Mouse (Mus musculus): ENCODE results near the gene Faf2. TPM values are rescaled to one million over a fixed set of nuclear protein-coding genes. Genes with fewer than 3 reads are reported as not detected.
"Not testable (repeated sequence)": the region's sequence is repeated elsewhere in the genome, so short reads cannot be mapped to it uniquely, and the experiment has no call there.

Faf2 gene
- polyA plus RNA-seq, 2 experiments = 11.0 to 31.2 TPM

DNA sequence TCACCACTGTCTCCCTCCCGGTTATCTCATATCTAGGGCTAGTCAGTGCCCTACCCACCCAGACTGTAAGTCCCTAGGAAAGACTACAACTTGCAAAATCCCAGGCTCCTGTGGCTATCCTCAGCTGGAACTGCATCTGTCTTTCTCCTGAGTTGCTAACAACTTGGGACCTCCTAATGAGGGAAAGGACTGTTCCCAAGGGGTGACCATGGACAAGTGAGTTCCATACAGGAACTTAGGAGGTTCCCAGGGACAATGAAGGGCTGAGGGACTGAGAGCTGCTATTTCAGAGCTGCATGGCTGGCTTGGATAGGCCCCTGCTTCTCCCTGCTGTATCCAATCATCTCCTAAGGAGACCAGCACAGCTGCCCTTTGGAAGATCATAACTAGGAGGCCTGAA, 12.3 kb upstream of the Faf2 start:
- no peaks in the 10 kb centered on the region for H3K27me3 ChIP-seq (ENCODE audit: control insufficient read depth, insufficient read depth, low read length)
- peak overlapping the region; percentile 26 for H3K27ac ChIP-seq
- peaks cover 35 to 39% of the 10 kb centered on the region in 2 experiments for H3K4me1 ChIP-seq (replicated peaks; ENCODE audit: control insufficient read depth in 2 of 2, insufficient read depth in 2 of 2, low read length in 1 of 2)
- ATAC-seq (ENCODE audit: insufficient read depth) (no peak), DNase-seq (ENCODE audit: low read depth in 3 of 3, low spot score in 3 of 3) (no peak)
- H3K9me3 ChIP-seq (ENCODE audit: control insufficient read depth, low read length) = no peaks in the 10 kb centered on the region
- peak overlapping the region; percentile 26 to 79; a peak in 3 of 4 replicates for H3K4me3 ChIP-seq (ENCODE audit: insufficient read depth in 1 of 2, low read depth in 2 of 2, low read length in 2 of 2)
- WGBS (ENCODE audit: insufficient replicate concordance) = 29% methylated on average over 1 of the region's 1 CpGs
- TF ChIP-seq CTCF (IDR thresholded peaks at IDR 0.05; ENCODE audit: low read depth) (no peak), EP300 (IDR thresholded peaks at IDR 0.05; ENCODE audit: low read depth) (no peak)
- H3K4me2 ChIP-seq (ENCODE audit: low read depth) = peak overlapping the region; percentile 94
- H3K36me3 ChIP-seq (replicated peaks; ENCODE audit: control insufficient read depth, insufficient read depth, low read depth) = no peaks in the 10 kb centered on the region; the same call in 1 of the 2 replicates
- H3K9ac ChIP-seq (replicated peaks) = peak overlapping the region; percentile 57

GRCm38 (mm10) chr13:54610613-54610971, 11.0 kb upstream of the Faf2 start:
- no peaks in the 10 kb centered on the region; the same call in 1 of the 2 replicates for H3K36me3 ChIP-seq (replicated peaks; ENCODE audit: control insufficient read depth, insufficient read depth, low read depth)
- DNase-seq (ENCODE audit: low read depth in 3 of 3, low spot score in 3 of 3) (no peak), ATAC-seq (ENCODE audit: insufficient read depth) (peak; percentile 29)
- H3K9ac ChIP-seq (replicated peaks) = peak overlapping the region; percentile 93
- H3K9me3 ChIP-seq (ENCODE audit: control insufficient read depth, low read length) = no peaks in the 10 kb centered on the region
- peak overlapping the region; percentile 94 for H3K4me2 ChIP-seq (ENCODE audit: low read depth)
- H3K27me3 ChIP-seq (ENCODE audit: control insufficient read depth, insufficient read depth, low read length) = no peaks in the 10 kb centered on the region
- peak overlapping the region; percentile 68 to 79 for H3K4me3 ChIP-seq (ENCODE audit: insufficient read depth in 1 of 2, low read depth in 2 of 2, low read length in 2 of 2)
- TF ChIP-seq EP300 (IDR thresholded peaks at IDR 0.05; ENCODE audit: low read depth) (no peak), CTCF (IDR thresholded peaks at IDR 0.05; ENCODE audit: low read depth) (peak; percentile 45)
- WGBS (ENCODE audit: insufficient replicate concordance) = 18% methylated on average over 13 of the region's 13 CpGs
- peaks cover 35 to 39% of the 10 kb centered on the region in 2 experiments for H3K4me1 ChIP-seq (replicated peaks; ENCODE audit: control insufficient read depth in 2 of 2, insufficient read depth in 2 of 2, low read length in 1 of 2)
- H3K27ac ChIP-seq = peak overlapping the region; percentile 60

GRCm38 (mm10) chr13:54610972-54611754, 10.4 kb upstream of the Faf2 start, which contains the start of gene Cltb:
Gene Cltb (minus strand): TSS chr13:54611344.
- DNase-seq (ENCODE audit: low read depth in 3 of 3, low spot score in 3 of 3) = peak in 2 of 3 experiments; percentile 54 to 56
- H3K4me3 ChIP-seq (ENCODE audit: insufficient read depth in 1 of 2, low read depth in 2 of 2, low read length in 2 of 2) = peak within 1 kb of the TSS; percentile 68 to 79
- H3K4me1 ChIP-seq (replicated peaks; ENCODE audit: control insufficient read depth in 2 of 2, insufficient read depth in 2 of 2, low read length in 1 of 2) = peaks cover 35 to 39% of the 10 kb centered on the region in 2 experiments
- peak within 1 kb of the TSS; percentile 60 for H3K27ac ChIP-seq
- peak within 1 kb of the TSS; percentile 94 for H3K4me2 ChIP-seq (ENCODE audit: low read depth)
- no peaks in the 10 kb centered on the region for H3K27me3 ChIP-seq (ENCODE audit: control insufficient read depth, insufficient read depth, low read length)
- peak within 1 kb of the TSS; percentile 93 for H3K9ac ChIP-seq (replicated peaks)
- H3K36me3 ChIP-seq (replicated peaks; ENCODE audit: control insufficient read depth, insufficient read depth, low read depth) = no peaks in the 10 kb centered on the region; the same call in 1 of the 2 replicates
- under 1% methylated on average over 66 of the region's 66 CpGs for WGBS (ENCODE audit: insufficient replicate concordance)
- TF ChIP-seq CTCF (IDR thresholded peaks at IDR 0.05; ENCODE audit: low read depth) (no peak), EP300 (IDR thresholded peaks at IDR 0.05; ENCODE audit: low read depth) (no peak)
- H3K9me3 ChIP-seq (ENCODE audit: control insufficient read depth, low read length) = no peaks in the 10 kb centered on the region
- peak; percentile 76 for ATAC-seq (ENCODE audit: insufficient read depth)

DNA sequence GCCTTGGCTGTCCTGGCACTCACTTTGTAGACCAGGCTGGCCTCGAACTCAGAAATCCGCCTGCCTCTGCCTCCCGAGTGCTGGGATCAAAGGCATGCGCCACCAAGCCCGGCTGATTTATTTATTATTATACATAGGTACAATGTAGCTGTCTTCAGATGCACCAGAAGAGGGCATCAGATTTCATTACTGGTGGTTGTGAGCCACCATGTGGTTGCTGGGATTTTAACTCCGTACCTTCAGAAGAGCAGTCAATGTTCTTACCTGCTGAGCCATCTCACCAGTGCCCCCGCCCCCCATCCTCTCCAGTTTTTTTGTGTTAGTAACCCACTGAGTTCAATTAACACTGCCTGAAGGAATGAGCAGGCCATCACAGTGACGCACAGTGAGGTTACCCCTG, 8.4 kb upstream of the Faf2 start:
- H3K9me3 ChIP-seq (ENCODE audit: control insufficient read depth, low read length); H3K9ac ChIP-seq (replicated peaks); H3K27ac ChIP-seq; H3K27me3 ChIP-seq (ENCODE audit: control insufficient read depth, insufficient read depth, low read length); ATAC-seq (ENCODE audit: insufficient read depth); H3K4me3 ChIP-seq (ENCODE audit: insufficient read depth in 1 of 2, low read depth in 2 of 2, low read length in 2 of 2); DNase-seq (ENCODE audit: low read depth in 3 of 3, low spot score in 3 of 3); H3K36me3 ChIP-seq (replicated peaks; ENCODE audit: control insufficient read depth, insufficient read depth, low read depth); H3K4me2 ChIP-seq (ENCODE audit: low read depth): not testable (repeated sequence)
- peak; percentile 52 for TF ChIP-seq CTCF (IDR thresholded peaks at IDR 0.05; ENCODE audit: low read depth)
- WGBS (ENCODE audit: insufficient replicate concordance) = 68% methylated on average over 8 of the region's 8 CpGs
- peaks cover 21 to 27% of the 10 kb centered on the region in 2 experiments for H3K4me1 ChIP-seq (replicated peaks; ENCODE audit: control insufficient read depth in 2 of 2, insufficient read depth in 2 of 2, low read length in 1 of 2)

DNA sequence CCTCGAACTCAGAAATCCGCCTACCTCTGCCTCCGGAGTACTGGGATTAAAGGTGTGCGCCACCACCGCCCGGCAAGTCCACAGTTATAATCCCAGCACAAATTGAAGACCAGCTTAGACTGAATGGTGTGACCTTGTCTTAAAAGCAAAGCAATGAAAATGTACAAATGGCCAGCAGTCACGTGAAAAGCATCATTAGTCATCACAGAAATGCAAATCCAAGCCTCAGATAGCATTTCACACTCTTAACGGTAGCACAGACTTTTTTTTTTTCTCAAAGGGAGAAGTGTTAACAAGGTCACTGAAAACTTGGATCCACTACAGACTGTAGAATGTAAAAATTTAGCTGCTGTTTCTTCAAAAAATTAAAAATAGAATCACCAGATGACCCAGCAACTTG, 5.3 kb upstream of the Faf2 start:
- no peaks in the 10 kb centered on the region for H3K27me3 ChIP-seq (ENCODE audit: control insufficient read depth, insufficient read depth, low read length)
- no peaks in the 10 kb centered on the region for H3K36me3 ChIP-seq (replicated peaks; ENCODE audit: control insufficient read depth, insufficient read depth, low read depth)
- ATAC-seq (ENCODE audit: insufficient read depth) (no peak), DNase-seq (ENCODE audit: low read depth in 3 of 3, low spot score in 3 of 3) (no peak)
- no peaks in the 10 kb centered on the region for H3K9me3 ChIP-seq (ENCODE audit: control insufficient read depth, low read length)
- no peak overlapping the region for H3K27ac ChIP-seq
- no peak overlapping the region for H3K4me3 ChIP-seq (ENCODE audit: insufficient read depth in 1 of 2, low read depth in 2 of 2, low read length in 2 of 2)
- WGBS (ENCODE audit: insufficient replicate concordance) = 75% methylated on average over 8 of the region's 8 CpGs
- peaks cover 6 to 8% of the 10 kb centered on the region in 2 experiments for H3K4me1 ChIP-seq (replicated peaks; ENCODE audit: control insufficient read depth in 2 of 2, insufficient read depth in 2 of 2, low read length in 1 of 2)
- H3K9ac ChIP-seq (replicated peaks) = no peak overlapping the region
- no peak overlapping the region for H3K4me2 ChIP-seq (ENCODE audit: low read depth)
- TF ChIP-seq EP300 (IDR thresholded peaks at IDR 0.05; ENCODE audit: low read depth) (no peak), CTCF (IDR thresholded peaks at IDR 0.05; ENCODE audit: low read depth) (no peak)

Data from liver, embryonic 14.5 days (tissue).